Mouse (Mus musculus) E14TG2a.4 (cell line): Measurements from ENCODE around the gene Als2.

Source experiments
- H3K27me3 ChIP-seq: 2 replicates; pipeline ENCODE4 v1.6.1; 2014; ENCODE audit warnings: low read length, control low read depth; ENCODE audit not compliant: insufficient read depth
- H3K36me3 ChIP-seq: 2 replicates; pipeline ENCODE4 v1.6.1; 2014; ENCODE audit warnings: low read length, control low read depth; ENCODE audit not compliant: insufficient read depth
- H3K4me1 ChIP-seq: replicated peaks from 2 replicates; pipeline ENCODE4 v1.6.1; 2014; ENCODE audit warnings: low read depth, low read length, control low read depth
- H3K4me3 ChIP-seq: replicated peaks from 2 replicates; pipeline ENCODE4 v1.5.1; 2014; ENCODE audit warnings: mild to moderate bottlenecking, low read length
- H3K9me3 ChIP-seq: 2 replicates; pipeline ENCODE4 v1.6.1; 2014; ENCODE audit warnings: low read length, control low read depth
- CTCF ChIP-seq: conservative IDR thresholded peaks from 2 replicates; pipeline ENCODE4 v1.5.1; 2014; ENCODE audit warnings: low read length
- NANOG ChIP-seq: IDR thresholded peaks from 2 replicates; pipeline ENCODE4 v1.6.1; 2014; ENCODE audit warnings: borderline replicate concordance, low read length, mixed read lengths
- POU5F1 ChIP-seq: IDR thresholded peaks from 2 replicates; pipeline ENCODE4 v1.6.1; 2014; ENCODE audit warnings: low read length, borderline replicate concordance

Als2 gene

DNA sequence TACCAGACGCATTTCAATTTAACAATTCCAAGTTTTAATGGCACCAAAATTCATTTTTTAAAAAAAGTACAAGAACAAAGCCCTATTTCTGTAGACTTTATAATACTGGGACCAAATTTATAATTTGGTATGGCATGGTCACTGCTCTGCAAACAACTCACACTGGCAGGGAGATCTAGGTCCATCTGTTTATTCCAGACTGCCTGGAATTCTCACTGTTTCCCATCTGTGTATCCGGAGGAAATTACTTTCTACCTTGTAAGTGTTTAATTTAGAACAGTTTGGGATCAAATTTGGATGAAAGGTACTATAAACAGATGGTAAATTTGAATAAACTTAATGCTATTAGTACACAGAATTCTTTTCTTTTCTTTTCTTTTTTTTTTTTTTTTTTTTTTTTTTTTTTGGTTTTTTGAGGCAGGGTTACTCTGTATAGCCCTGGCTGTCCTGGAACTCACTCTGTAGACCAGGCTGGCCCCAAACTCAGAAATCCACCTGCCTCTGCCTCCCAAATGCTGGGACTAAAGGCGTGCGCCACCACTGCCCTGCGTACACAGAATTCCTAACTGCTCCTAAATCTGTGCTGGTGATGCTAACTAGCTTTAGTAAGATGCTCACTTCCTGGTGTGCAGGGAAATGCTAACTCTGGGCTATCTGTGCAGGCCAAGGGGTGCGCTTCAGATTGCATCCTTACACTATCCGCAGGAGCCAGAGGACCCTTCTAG is 14.8 kb downstream of the Als2 start:
- TF ChIP-seq CTCF (no peak), NANOG (no peak), POU5F1 (no peak)
- Histone ChIP-seq H3K27me3 (no peaks in the 10 kb centered on the region), H3K36me3 (peaks cover 10% of the 10 kb centered on the region), H3K9me3 (no peaks in the 10 kb centered on the region), H3K4me1 (no peaks in the 10 kb centered on the region; the same call in none of the 2 replicates), H3K4me3 (no peak overlapping the region)

DNA sequence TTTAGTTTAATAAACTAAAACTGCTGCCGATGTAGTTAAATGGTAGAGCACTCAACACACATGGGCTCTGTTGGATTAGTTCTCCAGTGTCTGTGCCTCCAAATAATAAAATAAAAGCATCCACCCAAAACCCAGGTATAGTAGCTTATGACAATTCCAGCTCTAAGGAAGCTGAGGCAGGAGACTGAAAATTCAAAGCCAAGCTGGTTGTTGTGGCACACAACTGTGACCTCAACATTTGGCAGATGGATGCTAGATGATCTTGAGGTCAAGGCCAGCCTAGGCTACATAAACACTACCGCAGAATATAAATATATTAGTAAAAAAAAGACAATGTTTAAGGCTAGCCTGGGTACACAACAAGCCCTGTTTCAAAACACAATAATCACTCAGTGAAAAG is 15.4 kb downstream of the Als2 start:
- no peaks in the 10 kb centered on the region; the same call in none of the 2 replicates for H3K4me1 ChIP-seq
- TF ChIP-seq CTCF, result no peak
- H3K9me3 ChIP-seq, result no peaks in the 10 kb centered on the region
- H3K27me3 ChIP-seq, result no peaks in the 10 kb centered on the region
- H3K36me3 ChIP-seq, result peaks cover 10% of the 10 kb centered on the region
- no peak overlapping the region for H3K4me3 ChIP-seq

DNA sequence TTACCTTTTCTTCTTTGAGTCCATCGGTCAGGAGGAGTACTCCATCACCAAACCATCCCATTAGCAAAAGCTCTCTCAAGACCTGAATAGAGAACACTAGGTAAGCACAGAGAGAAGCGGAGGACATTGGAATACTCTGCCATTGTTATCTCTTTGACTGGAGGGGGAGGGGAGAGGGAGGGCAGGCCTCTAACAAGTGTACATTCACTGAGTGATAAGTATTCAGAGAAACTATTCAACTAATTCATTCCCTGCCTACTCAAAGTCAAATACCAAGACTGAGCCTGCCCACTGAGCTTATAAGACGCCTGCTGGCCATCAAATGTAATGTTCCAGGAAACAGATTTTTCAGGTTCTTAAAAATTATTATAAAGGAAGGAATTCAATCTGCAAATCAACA is 16.7 kb downstream of the Als2 start:
- Histone ChIP-seq H3K4me1 (peaks cover 5% of the 10 kb centered on the region), H3K4me3 (no peak overlapping the region), H3K9me3 (no peaks in the 10 kb centered on the region), H3K36me3 (peaks cover 22% of the 10 kb centered on the region), H3K27me3 (no peaks in the 10 kb centered on the region)
- no peak for TF ChIP-seq CTCF
- TF ChIP-seq NANOG, result no peak
- no peak for TF ChIP-seq POU5F1

DNA sequence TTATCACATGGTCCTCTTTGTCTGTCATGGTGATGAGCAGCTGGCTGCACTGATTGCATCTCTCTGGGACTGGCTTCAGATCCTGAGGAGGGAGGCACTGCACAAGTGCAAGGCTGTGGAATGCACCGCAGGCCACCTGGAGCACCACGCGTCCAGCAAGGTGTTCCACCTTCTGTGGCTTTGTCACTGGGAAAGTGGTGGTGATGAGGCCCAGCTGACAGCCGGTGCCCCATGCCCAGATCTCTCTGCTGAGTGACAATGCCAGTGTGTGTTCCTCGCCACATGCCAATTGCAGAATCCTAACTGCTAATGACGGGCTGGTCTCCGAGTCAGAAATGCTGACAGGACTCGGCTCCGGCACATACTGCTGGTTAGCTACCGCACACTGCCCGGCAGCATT is 21.6 kb downstream of the Als2 start:
- Histone ChIP-seq H3K4me3 (no peak overlapping the region), H3K27me3 (no peaks in the 10 kb centered on the region), H3K36me3 (peaks cover 45% of the 10 kb centered on the region), H3K4me1 (peaks cover 5% of the 10 kb centered on the region), H3K9me3 (no peaks in the 10 kb centered on the region)
- no peak for TF ChIP-seq CTCF
- no peak for TF ChIP-seq NANOG
- TF ChIP-seq POU5F1, result no peak

DNA sequence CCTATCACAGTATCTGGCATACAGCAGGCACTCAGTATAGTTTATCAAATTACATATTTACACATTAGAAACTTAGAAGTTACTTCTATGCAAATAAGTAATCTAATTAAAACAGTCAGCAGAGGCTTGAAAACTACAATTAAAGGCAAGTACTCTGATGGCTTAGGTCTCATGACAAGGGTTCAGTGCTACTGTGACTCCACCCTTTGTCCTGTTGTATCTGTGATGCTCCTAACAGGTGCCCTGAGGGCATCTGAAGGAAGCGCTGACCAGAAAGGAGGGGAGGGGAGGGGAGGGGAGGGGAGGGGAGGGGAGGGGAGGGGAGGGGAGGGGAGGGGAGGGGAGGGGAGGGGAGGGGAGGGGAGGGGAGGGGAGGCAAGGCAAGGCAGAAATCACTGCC is 24.1 kb downstream of the Als2 start:
- no peak overlapping the region for H3K4me3 ChIP-seq
- peaks cover 63% of the 10 kb centered on the region for H3K36me3 ChIP-seq
- H3K9me3 ChIP-seq, result no peaks in the 10 kb centered on the region
- TF ChIP-seq NANOG, result peak; percentile 23; the same call in 1 of the 2 replicates
- no peak for TF ChIP-seq POU5F1
- H3K27me3 ChIP-seq, result no peaks in the 10 kb centered on the region
- peaks cover 5% of the 10 kb centered on the region; the same call in 1 of the 2 replicates for H3K4me1 ChIP-seq

DNA sequence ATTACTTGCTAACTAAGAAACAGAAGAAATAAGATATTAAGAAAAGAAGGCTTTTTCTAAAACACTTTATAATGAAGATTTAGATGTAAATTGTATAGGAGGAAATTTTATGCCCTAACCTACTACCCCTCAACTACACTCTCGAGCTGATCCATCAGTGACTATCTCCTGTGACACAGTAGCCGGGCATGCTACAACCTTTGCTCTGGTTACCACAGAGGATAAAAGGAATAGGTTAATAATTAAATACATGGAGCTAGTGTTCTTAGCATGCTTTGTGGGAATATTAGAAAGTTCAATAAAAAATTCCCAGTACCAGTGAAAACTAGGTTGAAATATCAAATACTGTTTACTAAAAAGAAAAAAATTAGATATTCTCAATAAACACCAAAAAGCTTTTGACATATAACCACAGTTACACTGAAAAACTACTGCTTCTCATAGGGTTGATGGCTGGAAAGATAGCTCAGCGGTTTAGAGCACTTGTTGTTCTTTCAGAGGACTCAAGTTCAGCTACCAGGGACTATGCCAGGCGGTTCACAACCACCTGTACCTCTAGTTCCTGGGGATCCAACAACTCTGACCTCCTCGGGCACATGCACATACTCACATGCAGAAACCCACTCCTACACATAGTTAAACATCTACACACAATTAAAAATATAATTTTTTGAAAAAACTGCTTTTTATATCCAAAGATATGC is 24.8 kb downstream of the Als2 start:
- no peak for TF ChIP-seq NANOG
- no peak for TF ChIP-seq CTCF
- TF ChIP-seq POU5F1, result no peak
- Histone ChIP-seq H3K4me1 (peaks cover 5% of the 10 kb centered on the region; the same call in 1 of the 2 replicates), H3K27me3 (no peaks in the 10 kb centered on the region)

DNA sequence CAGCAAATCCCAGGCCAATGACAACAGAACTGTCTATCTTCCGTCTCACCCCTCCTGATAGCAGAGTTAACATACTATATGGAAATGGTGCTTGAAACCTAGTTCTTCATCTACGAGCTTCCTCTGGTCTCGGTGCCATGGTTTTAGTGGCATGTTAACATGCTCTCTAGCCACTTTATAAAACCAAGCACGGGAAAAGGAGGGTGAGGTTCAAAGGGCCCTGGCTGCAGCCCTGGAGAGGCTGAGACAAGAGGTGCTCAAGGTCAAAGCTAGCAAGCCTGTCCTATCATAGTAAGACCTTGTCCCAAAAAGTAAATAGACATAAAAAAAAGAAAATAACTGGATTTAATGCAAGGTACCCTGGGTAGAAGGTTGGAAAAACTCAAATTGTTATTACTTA is 25.4 kb downstream of the Als2 start:
- Histone ChIP-seq H3K36me3 (peaks cover 66% of the 10 kb centered on the region), H3K4me3 (no peak overlapping the region), H3K9me3 (no peaks in the 10 kb centered on the region), H3K4me1 (peaks cover 5% of the 10 kb centered on the region; the same call in 1 of the 2 replicates), H3K27me3 (no peaks in the 10 kb centered on the region)
- TF ChIP-seq CTCF (no peak), POU5F1 (no peak), NANOG (no peak)

More for the DNA sequence above, 24.8 kb downstream of the Als2 start:
- H3K4me3 ChIP-seq, result no peak overlapping the region
- no peaks in the 10 kb centered on the region for H3K9me3 ChIP-seq
- peaks cover 63% of the 10 kb centered on the region for H3K36me3 ChIP-seq

DNA sequence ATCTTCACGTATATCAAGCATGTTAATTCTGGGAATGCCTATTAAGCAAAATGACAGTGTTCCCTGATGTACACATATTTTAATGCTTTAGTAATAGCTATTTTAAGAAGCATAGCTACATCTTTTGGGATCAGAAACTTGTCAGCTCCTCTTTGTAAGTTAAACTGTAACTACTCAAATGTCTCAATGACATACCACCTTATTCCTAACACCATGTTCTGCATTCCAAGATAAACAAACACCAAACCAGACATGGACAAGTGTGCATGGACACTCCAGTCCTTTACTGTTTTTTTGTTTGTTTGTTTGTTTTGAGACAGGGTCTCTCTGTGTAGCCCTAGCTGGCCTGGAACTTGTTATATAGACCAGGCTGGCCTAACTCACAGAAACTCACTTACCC is 28.7 kb downstream of the Als2 start:
- TF ChIP-seq NANOG (no peak), POU5F1 (no peak)
- no peaks in the 10 kb centered on the region for H3K4me1 ChIP-seq
- H3K9me3 ChIP-seq, result no peaks in the 10 kb centered on the region
- no peak overlapping the region for H3K4me3 ChIP-seq
- peaks cover 66% of the 10 kb centered on the region for H3K36me3 ChIP-seq
- no peaks in the 10 kb centered on the region for H3K27me3 ChIP-seq
